Mouse (Mus musculus): ENCODE results near the gene Fam155a.
A peak's percentile ranks its signal among the peaks of the same experiment; 100 is the strongest.
"Not testable (repeated sequence)": the region's sequence is repeated elsewhere in the genome, so short reads cannot be mapped to it uniquely, and the experiment has no call there.

Gene Fam155a

GRCm38 (mm10) chr8:9770999-9771605 is at the start of gene Fam155a:
Fam155a (minus strand) TSS chr8:9771161.
- no peak for DNase-seq (ENCODE audit: extremely low read depth, insufficient read length, low spot score)

- no peak for DNase-seq (ENCODE audit: extremely low read depth, insufficient read length, low spot score)
Observed at GRCm38 (mm10) chr8:9813273-9813946, 42.4 kb upstream of the Fam155a start.

GRCm38 (mm10) chr8:9810955-9811530 is 40.1 kb upstream of the Fam155a start:
- no peak for DNase-seq (ENCODE audit: extremely low read depth, insufficient read length, low spot score)

GRCm38 (mm10) chr8:9808596-9808995 is 37.6 kb upstream of the Fam155a start:
- DNase-seq (ENCODE audit: extremely low read depth, insufficient read length, low spot score) = no peak

GRCm38 (mm10) chr8:9805676-9806075 is 34.7 kb upstream of the Fam155a start:
- no peak for DNase-seq (ENCODE audit: extremely low read depth, insufficient read length, low spot score)

- DNase-seq (ENCODE audit: extremely low read depth, insufficient read length, low spot score) = not testable (repeated sequence)
Observed at GRCm38 (mm10) chr8:9800346-9800745, 29.4 kb upstream of the Fam155a start.

GRCm38 (mm10) chr8:9799923-9800322 is 29.0 kb upstream of the Fam155a start:
- DNase-seq (ENCODE audit: extremely low read depth, insufficient read length, low spot score) = no peak

- no peak for DNase-seq (ENCODE audit: extremely low read depth, insufficient read length, low spot score)
Observed at GRCm38 (mm10) chr8:9797514-9797913, 26.6 kb upstream of the Fam155a start.

GRCm38 (mm10) chr8:9795724-9796123 is 24.8 kb upstream of the Fam155a start:
- no peak for DNase-seq (ENCODE audit: extremely low read depth, insufficient read length, low spot score)

- DNase-seq (ENCODE audit: extremely low read depth, insufficient read length, low spot score) = no peak
Observed at GRCm38 (mm10) chr8:9793351-9793750, 22.4 kb upstream of the Fam155a start.

GRCm38 (mm10) chr8:9780332-9780731 is 9.4 kb upstream of the Fam155a start:
- no peak for DNase-seq (ENCODE audit: extremely low read depth, insufficient read length, low spot score)

GRCm38 (mm10) chr8:9778148-9778547 is 7.2 kb upstream of the Fam155a start:
- no peak for DNase-seq (ENCODE audit: extremely low read depth, insufficient read length, low spot score)

- DNase-seq (ENCODE audit: extremely low read depth, insufficient read length, low spot score) = no peak
Observed at GRCm38 (mm10) chr8:9776818-9777217, 5.9 kb upstream of the Fam155a start.

GRCm38 (mm10) chr8:9772519-9772840 is 1.5 kb upstream of the Fam155a start:
- no peak for DNase-seq (ENCODE audit: extremely low read depth, insufficient read length, low spot score)

- DNase-seq (ENCODE audit: extremely low read depth, insufficient read length, low spot score) = no peak
Observed at GRCm38 (mm10) chr8:9771606-9772518, 901 bp upstream of the Fam155a start.

GRCm38 (mm10) chr8:9770261-9770998 is 531 bp downstream of the Fam155a start:
- peak; percentile 7 for DNase-seq (ENCODE audit: extremely low read depth, insufficient read length, low spot score)

GRCm38 (mm10) chr8:9769061-9769460 is 1.9 kb downstream of the Fam155a start:
- no peak for DNase-seq (ENCODE audit: extremely low read depth, insufficient read length, low spot score)

- no peak for DNase-seq (ENCODE audit: extremely low read depth, insufficient read length, low spot score)
Observed at GRCm38 (mm10) chr8:9735169-9735568, 35.8 kb downstream of the Fam155a start.

GRCm38 (mm10) chr8:9709791-9710190 is 61.2 kb downstream of the Fam155a start:
- DNase-seq (ENCODE audit: extremely low read depth, insufficient read length, low spot score) = no peak

- DNase-seq (ENCODE audit: extremely low read depth, insufficient read length, low spot score) = no peak
Observed at GRCm38 (mm10) chr8:9707433-9707832, 63.5 kb downstream of the Fam155a start.

GRCm38 (mm10) chr8:9694794-9695193 is 76.2 kb downstream of the Fam155a start:
- no peak for DNase-seq (ENCODE audit: extremely low read depth, insufficient read length, low spot score)

Data from 3134 (cell line).